Mouse (Mus musculus) heart, embryonic 15.5 days (tissue): Measurements from ENCODE around the gene Dnah11. TPM values are rescaled to one million over a fixed set of nuclear protein-coding genes. Genes with fewer than 3 reads are reported as not detected.
A peak's percentile ranks its signal among the peaks of the same experiment; 100 is the strongest.

Source experiments
- ATAC-seq: fragments of 200-750 bp; cut with Nextera tagmentation; replicated peaks from 2 replicates; pipeline ENCODE4 v1.8.0; 2017; ENCODE audit warnings: low read depth, moderate TSS enrichment; ENCODE audit not compliant: insufficient number of reproducible peaks, insufficient read depth, low FRiP score
- H3K27ac ChIP-seq: fragments of 300-500 bp; sonication (generic); 2 replicates; pipeline ENCODE4 v1.5.1; 2015; ENCODE audit warnings: mild to moderate bottlenecking, inconsistent platforms
- H3K27me3 ChIP-seq: fragments of 300-500 bp; sonication (generic); 2 replicates; pipeline ENCODE4 v1.6.1; 2015; ENCODE audit warnings: inconsistent platforms
- H3K36me3 ChIP-seq: fragments of 300-500 bp; sonication (generic); 2 replicates; pipeline ENCODE4 v1.6.1; 2015; ENCODE audit warnings: mild to moderate bottlenecking, inconsistent platforms
- H3K4me1 ChIP-seq: fragments of 300-500 bp; sonication (generic); replicated peaks from 2 replicates; pipeline ENCODE4 v1.6.1; 2015; ENCODE audit warnings: inconsistent platforms
- H3K4me2 ChIP-seq: fragments of 300-500 bp; sonication (generic); 2 replicates; pipeline ENCODE4 v1.6.1; 2015; ENCODE audit warnings: inconsistent platforms, mild to moderate bottlenecking, moderate library complexity
- H3K4me3 ChIP-seq: fragments of 300-500 bp; sonication (generic); 2 replicates; pipeline ENCODE4 v1.5.1; 2015; ENCODE audit warnings: mild to moderate bottlenecking, inconsistent platforms
- H3K9ac ChIP-seq: fragments of 300-500 bp; sonication (generic); 2 replicates; pipeline ENCODE4 v1.6.1; 2015; ENCODE audit warnings: mild to moderate bottlenecking, inconsistent platforms
- H3K9me3 ChIP-seq: fragments of 300-500 bp; sonication (generic); replicated peaks from 2 replicates; pipeline ENCODE4 v1.6.1; 2016; ENCODE audit warnings: inconsistent platforms
- WGBS: fragments of 180-500 bp; shearing (Covaris S2); methylation state at CpG from one replicate; pipeline ENCODE4 v1.1.7; 2015; ENCODE audit warnings: mixed read lengths; 5-methylcytosine and 5-hydroxymethylcytosine counted together
- polyA plus RNA-seq: library from polyadenylated mRNA; unstranded; fragments of >200 nt; fragmentation: Nextera tagmentation; extraction: Ambion mirVana; gene quantifications from 2 replicates; pipeline ENCODE4 v1.2.1, GENCODE M21; 2015

Gene Dnah11
- polyA plus RNA-seq, 1 experiment from 2014 or later: 0.03 TPM

DNA sequence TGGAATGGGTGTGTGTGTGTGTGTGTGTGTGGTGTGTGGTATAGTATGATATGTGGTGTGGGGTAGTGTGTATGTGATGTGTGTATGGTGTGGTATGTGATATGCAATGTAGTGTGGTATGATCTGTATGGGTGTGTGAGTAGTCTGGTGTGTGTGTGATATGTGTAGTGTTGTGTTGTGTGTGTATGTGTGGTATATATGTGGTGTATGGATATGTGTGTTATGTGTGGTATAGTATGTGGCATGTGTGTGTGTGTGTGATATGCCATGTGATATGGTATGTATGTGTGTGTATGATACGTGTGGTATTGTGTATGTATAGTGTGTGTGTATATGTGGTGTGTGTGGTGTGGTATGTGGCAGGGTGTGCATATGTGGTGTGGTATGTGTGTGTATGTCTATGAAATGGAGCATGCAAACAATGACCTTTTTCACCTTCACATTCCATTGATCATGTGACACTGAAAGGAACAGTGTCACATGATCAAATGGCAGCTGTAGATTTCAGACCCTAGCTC lies 155.7 kb downstream of the Dnah11 start:
- Histone ChIP-seq H3K27me3 (no peaks in the 10 kb centered on the region), H3K36me3 (no peaks in the 10 kb centered on the region), H3K4me2 (no peak overlapping the region), H3K9me3 (no peaks in the 10 kb centered on the region), H3K9ac (no peak overlapping the region), H3K4me3 (no peak overlapping the region), H3K4me1 (no peaks in the 10 kb centered on the region), H3K27ac (no peak overlapping the region)
- 84% methylated on average over 1 of the region's 1 CpGs for whole genome bisulfite sequencing
- ATAC-seq: no peak

DNA sequence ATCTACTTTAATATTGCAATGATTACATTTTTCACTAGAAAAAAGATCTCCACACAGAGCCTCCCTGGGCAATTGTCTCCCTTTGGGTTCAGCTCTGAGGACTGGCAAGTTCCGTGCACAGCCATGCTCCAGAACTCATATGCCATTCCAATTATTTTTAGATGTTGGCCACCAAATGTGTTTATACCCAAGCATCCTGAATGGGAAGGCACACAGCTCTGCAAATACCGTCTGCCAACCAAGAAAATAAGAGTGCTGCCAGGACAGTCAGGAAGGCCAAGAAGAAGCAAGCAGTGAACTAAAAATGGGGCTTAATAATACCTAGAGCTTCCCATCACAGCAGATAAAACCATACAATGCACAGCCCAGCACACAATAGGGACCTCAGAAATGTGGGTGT lies 156.6 kb downstream of the Dnah11 start:
- no peaks in the 10 kb centered on the region for H3K27me3 ChIP-seq
- H3K9ac ChIP-seq: no peak overlapping the region
- H3K9me3 ChIP-seq: no peaks in the 10 kb centered on the region
- WGBS: 83% methylated on average over 2 of the region's 2 CpGs
- H3K4me1 ChIP-seq: no peaks in the 10 kb centered on the region
- H3K4me3 ChIP-seq: no peak overlapping the region
- ATAC-seq: no peak
- no peak overlapping the region for H3K27ac ChIP-seq
- no peak overlapping the region for H3K4me2 ChIP-seq
- no peaks in the 10 kb centered on the region for H3K36me3 ChIP-seq

DNA sequence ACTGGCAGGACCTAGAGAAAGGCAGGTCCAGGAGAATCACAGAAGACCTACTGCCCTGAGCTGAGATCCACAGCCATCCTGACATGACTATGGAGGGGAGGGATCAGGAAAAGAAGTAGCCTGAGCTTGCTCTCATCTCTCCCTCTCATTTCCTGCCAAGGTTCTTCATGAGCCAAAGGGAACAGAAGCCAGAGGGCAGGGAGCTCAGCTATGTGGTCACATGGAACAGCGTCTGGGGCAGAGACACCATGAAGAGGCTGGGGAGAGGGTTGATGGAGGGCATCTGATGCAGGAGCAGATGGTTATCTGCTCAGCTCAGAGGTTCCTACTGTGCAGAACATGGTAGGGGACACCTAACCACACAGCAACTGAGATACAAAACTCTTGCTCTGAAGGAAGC lies 163.9 kb downstream of the Dnah11 start:
- no peaks in the 10 kb centered on the region for H3K36me3 ChIP-seq
- 33% methylated on average over 1 of the region's 1 CpGs for WGBS
- no peak overlapping the region for H3K4me3 ChIP-seq
- ATAC-seq: no peak
- H3K4me2 ChIP-seq: no peak overlapping the region
- H3K27ac ChIP-seq: no peak overlapping the region
- no peaks in the 10 kb centered on the region for H3K27me3 ChIP-seq
- no peaks in the 10 kb centered on the region for H3K9me3 ChIP-seq
- H3K9ac ChIP-seq: no peak overlapping the region
- no peaks in the 10 kb centered on the region for H3K4me1 ChIP-seq

DNA sequence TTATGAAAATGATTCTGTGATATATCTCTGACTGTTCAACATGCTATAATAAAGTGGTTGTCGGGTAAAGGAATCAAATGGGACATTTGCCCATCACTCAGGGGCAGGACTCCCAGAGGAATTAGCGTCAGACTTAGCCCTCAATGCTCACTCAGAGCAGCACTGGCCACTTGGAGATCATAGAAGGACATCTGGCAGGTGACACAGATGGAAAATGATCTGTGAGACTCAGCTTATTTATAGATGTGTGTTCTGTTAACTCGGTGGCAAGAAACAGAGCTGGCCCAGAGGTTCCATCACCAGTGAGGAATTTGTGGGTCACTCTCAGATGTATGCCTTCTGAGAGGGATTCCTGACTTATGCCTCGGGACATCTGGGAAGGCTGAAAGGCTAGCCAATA lies 173.1 kb downstream of the Dnah11 start:
- H3K9ac ChIP-seq: no peak overlapping the region
- H3K27ac ChIP-seq: no peak overlapping the region
- H3K36me3 ChIP-seq: no peaks in the 10 kb centered on the region
- no peak overlapping the region for H3K4me3 ChIP-seq
- no peak overlapping the region for H3K4me2 ChIP-seq
- no peaks in the 10 kb centered on the region for H3K27me3 ChIP-seq
- H3K4me1 ChIP-seq: no peaks in the 10 kb centered on the region
- no peak for ATAC-seq
- 51% methylated on average over 4 of the region's 4 CpGs for WGBS
- H3K9me3 ChIP-seq: no peaks in the 10 kb centered on the region

DNA sequence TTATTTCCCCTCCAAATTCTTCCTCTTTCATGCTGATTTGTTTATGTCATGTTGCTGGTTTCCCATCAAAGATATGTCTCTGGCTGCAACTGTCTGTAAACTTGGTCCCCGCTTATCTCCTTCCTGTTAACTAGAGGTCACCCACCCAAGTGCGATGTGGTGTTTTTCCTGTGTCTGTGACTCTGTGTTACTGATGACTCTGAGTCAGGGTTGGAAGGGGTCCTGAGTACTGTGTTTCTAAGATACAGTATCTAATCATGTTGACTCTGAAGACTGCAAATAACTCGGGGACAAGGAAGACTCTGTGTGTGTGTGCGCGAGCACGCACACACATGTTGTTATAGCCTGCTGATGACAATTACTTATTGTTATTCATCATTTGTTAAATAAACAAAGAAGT lies 179.9 kb downstream of the Dnah11 start:
- Histone ChIP-seq H3K9me3 (no peaks in the 10 kb centered on the region), H3K36me3 (no peaks in the 10 kb centered on the region), H3K27ac (no peak overlapping the region), H3K4me1 (no peaks in the 10 kb centered on the region), H3K4me3 (no peak overlapping the region), H3K27me3 (no peaks in the 10 kb centered on the region), H3K4me2 (no peak overlapping the region), H3K9ac (no peak overlapping the region)
- WGBS: 47% methylated on average over 6 of the region's 6 CpGs
- ATAC-seq: no peak

DNA sequence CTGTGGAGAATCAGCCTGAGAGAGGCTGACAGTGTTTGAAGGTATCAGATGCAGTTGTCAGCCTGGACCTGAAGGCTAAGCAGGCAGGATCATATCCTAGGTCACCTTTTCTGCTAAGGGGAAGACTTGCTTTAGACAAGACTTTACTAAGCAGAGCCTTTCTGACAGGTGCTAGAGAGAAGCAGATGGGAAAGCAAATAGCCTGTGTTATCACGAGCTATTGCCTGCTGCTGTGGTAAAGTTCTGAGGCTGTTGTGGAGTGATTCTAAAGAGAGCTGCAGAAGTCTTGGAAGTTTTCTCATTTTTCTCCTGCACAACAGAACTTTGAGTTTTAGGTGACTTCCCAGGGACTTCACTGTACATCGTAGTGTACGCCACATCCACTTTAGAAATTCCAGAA lies 185.0 kb downstream of the Dnah11 start:
- no peak overlapping the region for H3K27ac ChIP-seq
- H3K27me3 ChIP-seq: no peaks in the 10 kb centered on the region; the same call in 1 of the 2 replicates
- no peaks in the 10 kb centered on the region for H3K9me3 ChIP-seq
- H3K4me1 ChIP-seq: no peaks in the 10 kb centered on the region
- no peak overlapping the region for H3K4me3 ChIP-seq
- no peak overlapping the region for H3K4me2 ChIP-seq
- WGBS: 72% methylated on average over 3 of the region's 3 CpGs
- no peaks in the 10 kb centered on the region for H3K36me3 ChIP-seq
- H3K9ac ChIP-seq: no peak overlapping the region
- no peak for ATAC-seq

DNA sequence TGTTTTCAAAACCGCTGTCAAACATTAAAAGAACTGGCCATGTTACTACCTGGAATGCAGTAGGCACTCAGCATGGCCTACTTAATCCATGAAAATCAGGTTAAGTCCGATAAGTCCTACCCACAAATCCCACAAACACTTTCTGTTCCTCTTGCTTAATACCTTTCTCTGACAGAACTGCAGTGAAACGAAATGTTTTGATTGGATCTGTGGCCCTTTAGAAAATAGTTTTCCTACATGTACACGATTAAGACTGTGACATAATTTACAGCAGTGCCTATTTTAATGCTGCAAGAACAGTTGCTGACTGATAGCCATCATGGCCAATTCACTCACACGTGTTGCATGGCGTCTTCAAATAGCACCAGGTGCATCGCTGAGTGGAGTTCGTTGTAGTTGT lies 186.9 kb downstream of the Dnah11 start:
- Histone ChIP-seq H3K27me3 (no peaks in the 10 kb centered on the region; the same call in 1 of the 2 replicates), H3K9ac (no peak overlapping the region), H3K4me1 (no peaks in the 10 kb centered on the region), H3K4me3 (no peak overlapping the region), H3K4me2 (no peak overlapping the region), H3K36me3 (no peaks in the 10 kb centered on the region), H3K27ac (no peak overlapping the region), H3K9me3 (no peaks in the 10 kb centered on the region)
- WGBS: 81% methylated on average over 8 of the region's 8 CpGs
- no peak for ATAC-seq

DNA sequence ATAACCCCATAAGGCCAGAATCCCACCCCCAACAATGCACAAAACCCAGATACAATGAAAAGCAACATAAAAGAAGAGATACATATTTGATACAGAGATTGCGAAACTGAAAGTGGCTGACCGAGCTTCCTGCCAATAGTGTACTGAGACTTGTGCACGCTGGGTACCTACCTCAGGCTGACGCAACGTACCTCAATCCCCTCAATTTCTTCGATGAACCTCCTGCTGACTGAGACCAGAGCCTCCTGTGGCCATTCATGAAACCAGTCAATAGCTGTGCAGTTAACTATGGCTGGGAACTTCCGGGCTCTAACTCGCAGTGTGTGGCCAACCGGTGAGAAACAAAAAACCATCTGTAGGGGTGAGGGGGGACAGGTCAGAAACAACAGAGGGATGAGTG lies 203.9 kb downstream of the Dnah11 start:
- ATAC-seq: no peak
- Histone ChIP-seq H3K27me3 (peaks cover 16% of the 10 kb centered on the region), H3K27ac (no peak overlapping the region), H3K4me1 (no peaks in the 10 kb centered on the region), H3K4me2 (no peak overlapping the region), H3K4me3 (no peak overlapping the region), H3K9ac (no peak overlapping the region), H3K9me3 (no peaks in the 10 kb centered on the region), H3K36me3 (no peaks in the 10 kb centered on the region)
- WGBS: 76% methylated on average over 9 of the region's 9 CpGs

DNA sequence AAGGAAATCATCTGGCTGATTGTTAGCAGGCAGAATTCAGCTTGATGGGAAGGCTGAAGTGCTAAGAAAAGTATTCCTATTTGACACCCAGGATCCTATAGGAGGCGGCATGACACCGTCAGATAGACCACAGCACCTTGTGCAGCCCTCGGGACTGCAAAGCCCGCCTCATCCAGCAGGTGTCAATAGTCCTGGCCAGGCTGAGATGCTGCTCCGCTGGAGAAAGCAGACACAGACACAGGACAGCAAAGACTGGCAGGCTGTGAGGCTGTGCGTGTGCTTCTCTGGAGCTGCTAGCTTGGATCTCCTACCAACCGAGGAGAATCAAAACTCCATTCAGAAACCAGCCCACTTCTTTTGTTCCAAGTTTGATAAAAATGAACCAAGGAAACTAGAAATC lies 205.3 kb downstream of the Dnah11 start:
- Histone ChIP-seq H3K4me2 (no peak overlapping the region), H3K4me1 (peaks cover 11% of the 10 kb centered on the region), H3K27me3 (peaks cover 16% of the 10 kb centered on the region), H3K4me3 (no peak overlapping the region), H3K36me3 (no peaks in the 10 kb centered on the region), H3K9me3 (no peaks in the 10 kb centered on the region), H3K9ac (no peak overlapping the region), H3K27ac (no peak overlapping the region)
- under 1% methylated on average over 7 of the region's 7 CpGs for WGBS
- peak; percentile 90 for ATAC-seq

DNA sequence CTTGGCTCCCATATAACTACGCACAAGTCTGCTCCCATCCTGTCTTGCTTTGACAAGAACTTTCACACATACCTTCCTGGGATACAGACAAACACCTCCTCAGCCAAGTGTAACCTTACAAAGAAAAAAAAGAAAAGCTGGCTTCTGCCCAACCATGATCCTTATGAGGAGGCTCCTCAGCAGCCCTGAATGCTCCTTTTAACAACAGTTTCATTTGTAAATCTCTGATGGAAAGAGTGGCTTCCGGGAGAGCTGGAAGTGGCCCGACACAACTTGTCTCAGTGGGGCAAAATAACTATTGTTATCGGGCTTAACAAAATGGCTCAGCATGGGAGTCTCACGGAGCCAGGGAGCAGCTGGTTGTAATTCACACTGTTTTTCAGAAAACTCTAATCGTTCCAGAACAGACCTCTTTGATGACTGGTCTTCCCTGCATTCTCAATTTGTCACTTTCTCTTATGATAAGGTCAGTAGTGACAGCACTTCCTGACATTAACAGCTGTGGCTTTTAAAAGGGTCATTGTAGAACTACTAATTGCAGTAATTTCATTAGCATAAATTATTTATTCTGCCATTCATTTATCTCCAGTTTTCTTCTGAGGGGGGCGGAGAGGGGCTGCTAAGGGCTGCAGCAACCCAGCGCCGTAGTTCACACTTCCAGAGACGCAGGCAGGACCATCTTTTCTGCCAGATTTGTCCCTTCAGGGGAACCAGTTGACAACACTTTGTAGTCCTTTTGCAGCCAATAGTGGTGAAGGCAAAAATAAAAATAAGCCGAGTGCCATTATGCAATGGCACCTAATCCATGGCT lies 209.6 kb downstream of the Dnah11 start:
- H3K9me3 ChIP-seq: no peaks in the 10 kb centered on the region
- H3K9ac ChIP-seq: no peak overlapping the region
- peaks cover 19% of the 10 kb centered on the region for H3K27me3 ChIP-seq
- no peak for ATAC-seq
- H3K4me2 ChIP-seq: peak overlapping the region; percentile 52
- 11% methylated on average over 11 of the region's 11 CpGs for WGBS
- no peak overlapping the region for H3K27ac ChIP-seq
- peaks cover 12% of the 10 kb centered on the region for H3K4me1 ChIP-seq
- H3K4me3 ChIP-seq: peak overlapping the region; percentile 25
- no peaks in the 10 kb centered on the region for H3K36me3 ChIP-seq

DNA sequence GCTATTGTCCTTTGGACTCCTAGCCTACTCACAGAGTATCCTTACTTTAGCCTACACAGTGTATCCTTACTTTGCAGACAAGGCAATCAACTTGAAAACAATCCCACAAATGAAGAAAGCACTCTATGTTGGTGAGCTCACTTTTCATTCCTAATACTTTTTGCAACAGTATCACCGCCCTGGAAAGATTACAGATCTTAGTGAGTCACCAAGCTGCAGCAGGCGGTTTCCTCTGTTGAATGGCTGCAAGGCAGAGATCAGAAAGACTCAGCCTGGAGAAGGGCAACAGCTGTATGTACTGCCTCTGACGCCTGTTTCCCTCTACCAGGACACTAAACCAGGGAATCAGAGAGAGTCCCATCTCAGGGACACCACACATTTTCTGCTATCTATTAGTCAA lies 218.5 kb downstream of the Dnah11 start:
- H3K9ac ChIP-seq: no peak overlapping the region
- no peak overlapping the region for H3K27ac ChIP-seq
- no peaks in the 10 kb centered on the region for H3K27me3 ChIP-seq
- H3K4me3 ChIP-seq: no peak overlapping the region
- H3K36me3 ChIP-seq: no peaks in the 10 kb centered on the region
- ATAC-seq: no peak
- WGBS: 50% methylated on average over 3 of the region's 3 CpGs
- H3K4me1 ChIP-seq: no peaks in the 10 kb centered on the region
- H3K9me3 ChIP-seq: no peaks in the 10 kb centered on the region
- H3K4me2 ChIP-seq: no peak overlapping the region

DNA sequence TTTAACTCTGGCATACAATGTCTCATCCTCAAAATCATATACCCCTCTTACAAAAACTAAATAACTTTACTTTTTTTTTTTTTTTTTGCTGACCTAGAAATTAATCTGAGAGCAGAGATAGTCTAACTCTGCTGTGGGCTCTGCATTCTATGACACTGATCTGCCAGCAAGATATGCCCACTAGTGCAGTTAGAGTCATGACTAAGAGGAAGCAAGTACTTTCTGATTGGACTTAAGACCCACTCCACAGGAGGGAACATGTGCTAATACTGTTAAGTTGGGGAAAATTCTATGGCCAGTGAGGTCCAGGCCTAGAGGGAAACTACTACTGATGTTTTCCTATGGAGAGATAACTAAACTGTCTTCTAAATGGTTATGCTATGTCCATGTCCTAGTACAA lies 225.1 kb downstream of the Dnah11 start:
- Histone ChIP-seq H3K9ac (no peak overlapping the region), H3K27me3 (no peaks in the 10 kb centered on the region), H3K36me3 (no peaks in the 10 kb centered on the region), H3K27ac (no peak overlapping the region), H3K4me2 (no peak overlapping the region), H3K4me3 (no peak overlapping the region), H3K4me1 (no peaks in the 10 kb centered on the region), H3K9me3 (no peaks in the 10 kb centered on the region)
- ATAC-seq: no peak
